Mouse (Mus musculus) midbrain, embryonic 12.5 days (tissue): Measurements from ENCODE around the gene Snph. TPM values are rescaled to one million over a fixed set of nuclear protein-coding genes. Genes with fewer than 3 reads are reported as not detected.

Experiments used
- ATAC-seq: fragments of 200-750 bp; cut with Nextera tagmentation; 2 replicates; pipeline ENCODE4 v1.8.0; 2017; ENCODE audit warnings: low read depth, moderate TSS enrichment, moderate library complexity; ENCODE audit not compliant: low FRiP score
- H3K27ac ChIP-seq: fragments of 300-500 bp; sonication (generic); replicated peaks from 2 replicates; pipeline ENCODE4 v1.5.1; 2016; ENCODE audit warnings: mild to moderate bottlenecking
- H3K27me3 ChIP-seq: fragments of 300-500 bp; sonication (generic); 2 replicates; pipeline ENCODE4 v1.6.1; 2016; ENCODE audit warnings: mild to moderate bottlenecking
- H3K36me3 ChIP-seq: fragments of 300-500 bp; sonication (generic); 2 replicates; pipeline ENCODE4 v1.6.1; 2016
- H3K4me1 ChIP-seq: fragments of 300-500 bp; sonication (generic); 2 replicates; pipeline ENCODE4 v1.6.1; 2016
- H3K4me2 ChIP-seq: fragments of 300-500 bp; sonication (generic); replicated peaks from 2 replicates; pipeline ENCODE4 v1.6.1; 2016; ENCODE audit warnings: mild to moderate bottlenecking, moderate library complexity
- H3K4me3 ChIP-seq: fragments of 300-500 bp; sonication (generic); 2 replicates; pipeline ENCODE4 v1.5.1; 2016; ENCODE audit warnings: mild to moderate bottlenecking
- H3K9ac ChIP-seq: fragments of 300-500 bp; sonication (generic); replicated peaks from 2 replicates; pipeline ENCODE4 v1.6.1; 2016; ENCODE audit warnings: mild to moderate bottlenecking, moderate library complexity
- H3K9me3 ChIP-seq: fragments of 300-500 bp; sonication (generic); 2 replicates; pipeline ENCODE4 v1.6.1; 2016; ENCODE audit warnings: mild to moderate bottlenecking
- WGBS: fragments of 180-500 bp; shearing (Covaris S2); methylation state at CpG from one replicate; pipeline ENCODE4 v1.1.7; 2016; 5-methylcytosine and 5-hydroxymethylcytosine counted together
- polyA plus RNA-seq: library from polyadenylated mRNA; unstranded; fragments of >200 nt; fragmentation: Nextera tagmentation; extraction: Ambion mirVana; gene quantifications from 2 replicates; pipeline ENCODE4 v1.2.1, GENCODE M21; 2016

Snph gene
- polyA plus RNA-seq, 1 experiment from 2014 or later = 5.5 TPM

DNA sequence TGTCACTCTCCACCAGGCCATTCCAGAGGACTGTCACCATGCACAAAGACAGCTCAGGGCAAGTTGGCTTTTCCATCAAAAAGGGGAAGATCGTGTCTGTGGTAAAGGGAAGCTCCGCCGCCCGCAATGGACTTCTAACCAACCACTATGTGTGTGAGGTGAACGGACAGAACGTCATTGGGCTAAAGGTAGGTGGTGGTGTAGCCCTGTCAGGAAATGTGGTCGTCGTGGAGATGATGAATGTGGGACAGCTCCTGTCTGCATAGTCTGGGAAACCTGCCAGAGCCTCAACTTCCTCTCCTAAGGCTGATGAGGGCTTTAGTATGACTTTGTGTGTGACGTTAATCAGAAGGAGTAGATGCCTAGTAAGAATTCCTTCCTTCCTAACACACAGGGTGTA is 45.1 kb downstream of the Snph start:
- Histone ChIP-seq H3K36me3 (no peaks in the 10 kb centered on the region), H3K9me3 (no peaks in the 10 kb centered on the region), H3K27ac (no peak overlapping the region), H3K4me2 (no peak overlapping the region), H3K27me3 (no peaks in the 10 kb centered on the region; the same call in 1 of the 2 replicates), H3K4me1 (no peaks in the 10 kb centered on the region), H3K4me3 (no peak overlapping the region), H3K9ac (no peak overlapping the region)
- WGBS = 84% methylated on average over 9 of the region's 9 CpGs
- ATAC-seq = no peak

- no peak for ATAC-seq
- Histone ChIP-seq H3K4me2 (no peak overlapping the region), H3K4me1 (no peaks in the 10 kb centered on the region), H3K27ac (no peak overlapping the region), H3K9me3 (no peaks in the 10 kb centered on the region), H3K27me3 (no peaks in the 10 kb centered on the region; the same call in 1 of the 2 replicates), H3K9ac (no peak overlapping the region), H3K36me3 (no peaks in the 10 kb centered on the region), H3K4me3 (no peak overlapping the region)
- WGBS = 92% methylated on average over 1 of the region's 1 CpGs
Observed at GRCm38 (mm10) chr2:151586807-151587206, 45.6 kb downstream of the Snph start.

DNA sequence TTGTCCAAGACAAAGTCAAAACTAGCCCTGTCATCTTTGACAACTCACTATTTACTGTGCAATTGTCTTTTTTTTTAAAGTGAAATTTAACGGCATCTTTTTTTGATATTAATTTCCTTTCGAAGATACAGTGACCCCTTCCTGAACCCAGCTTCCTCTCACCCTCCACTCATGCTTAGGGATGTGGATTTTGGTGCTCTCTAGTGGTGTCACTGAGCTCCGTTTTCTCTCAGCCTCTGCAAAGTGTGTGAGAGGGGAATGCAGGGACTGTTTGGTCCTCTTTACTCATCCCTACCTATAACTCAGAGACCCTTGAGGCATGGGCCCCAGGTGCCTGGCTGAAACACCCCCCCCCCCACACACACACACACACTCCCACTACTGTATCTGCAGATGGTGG is 46.5 kb downstream of the Snph start:
- WGBS = 66% methylated on average over 3 of the region's 3 CpGs
- ATAC-seq = no peak
- no peak overlapping the region for H3K27ac ChIP-seq

GRCm38 (mm10) chr2:151580945-151581344 is 51.4 kb downstream of the Snph start:
- H3K27ac ChIP-seq = no peak overlapping the region
- H3K4me2 ChIP-seq = no peak overlapping the region
- no peaks in the 10 kb centered on the region for H3K9me3 ChIP-seq
- H3K4me1 ChIP-seq = peaks cover 7% of the 10 kb centered on the region
- H3K36me3 ChIP-seq = no peaks in the 10 kb centered on the region
- no peak overlapping the region for H3K4me3 ChIP-seq
- no peak for ATAC-seq
- H3K9ac ChIP-seq = no peak overlapping the region
- 57% methylated on average over 1 of the region's 1 CpGs for WGBS
- H3K27me3 ChIP-seq = peaks cover 5% of the 10 kb centered on the region

More for the DNA sequence above, 46.5 kb downstream of the Snph start:
- Histone ChIP-seq H3K9me3 (no peaks in the 10 kb centered on the region), H3K9ac (no peak overlapping the region), H3K36me3 (no peaks in the 10 kb centered on the region), H3K4me2 (no peak overlapping the region), H3K4me3 (no peak overlapping the region), H3K4me1 (no peaks in the 10 kb centered on the region), H3K27me3 (no peaks in the 10 kb centered on the region)

DNA sequence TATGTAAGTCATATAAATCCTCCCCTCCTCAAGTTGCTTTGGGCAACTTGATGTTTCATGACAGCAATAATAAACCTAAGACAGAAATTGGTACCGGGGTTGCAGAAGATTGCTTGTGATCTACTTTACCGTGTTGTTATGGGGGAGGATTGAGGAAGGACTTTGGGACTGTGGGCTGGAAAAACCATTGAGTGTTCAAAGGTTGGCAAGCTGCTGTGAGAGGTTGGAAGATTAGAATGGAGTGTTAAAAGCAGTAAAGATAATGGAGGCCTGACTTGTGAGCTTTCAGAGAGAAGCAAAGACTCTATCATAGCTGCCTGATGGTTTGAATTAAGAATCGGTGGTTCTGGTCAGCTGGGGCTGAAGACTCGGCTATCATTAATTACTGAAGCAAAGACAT is 53.2 kb downstream of the Snph start:
- Histone ChIP-seq H3K27ac (no peak overlapping the region), H3K9ac (no peak overlapping the region), H3K9me3 (no peaks in the 10 kb centered on the region), H3K36me3 (no peaks in the 10 kb centered on the region), H3K4me2 (no peak overlapping the region), H3K4me1 (peaks cover 15% of the 10 kb centered on the region), H3K4me3 (no peak overlapping the region), H3K27me3 (peaks cover 9% of the 10 kb centered on the region)
- WGBS = 87% methylated on average over 4 of the region's 4 CpGs
- ATAC-seq = no peak

DNA sequence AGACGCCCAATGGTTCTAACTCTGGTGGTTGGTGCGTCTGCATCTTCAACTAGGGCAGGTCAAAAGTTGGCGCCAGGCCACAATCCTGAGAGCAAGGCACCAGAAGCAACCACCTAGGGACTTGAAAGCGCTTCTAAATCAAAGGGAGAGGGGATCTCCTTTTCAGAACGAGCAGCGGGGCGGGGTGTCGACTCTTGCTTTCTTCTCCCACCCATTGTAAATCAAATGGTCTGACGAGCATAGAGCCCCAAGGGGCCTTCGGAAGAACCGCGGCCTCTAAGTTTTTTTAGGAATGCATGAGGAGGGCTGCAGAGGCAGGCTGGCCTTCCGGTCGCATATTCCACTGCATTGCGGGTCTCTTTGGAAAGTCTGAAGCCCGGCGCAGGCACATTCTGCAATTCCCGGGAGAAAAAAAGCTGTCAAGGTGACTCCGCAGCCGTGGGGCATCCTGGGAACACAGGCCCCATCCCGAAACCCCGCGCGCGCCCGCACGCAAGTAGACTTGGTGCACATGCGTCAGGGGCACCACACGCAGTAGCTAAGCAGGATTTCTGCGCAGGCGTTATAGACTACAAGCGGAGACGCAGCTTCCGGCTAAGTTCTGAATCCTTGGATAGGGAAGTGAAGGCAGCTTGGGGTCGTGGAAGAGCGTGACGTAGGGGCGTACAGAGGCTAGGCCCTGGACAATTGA is 56.5 kb downstream of the Snph start:
- WGBS = under 1% methylated on average over 38 of the region's 38 CpGs
- Histone ChIP-seq H3K27me3 (peaks cover 9% of the 10 kb centered on the region), H3K4me1 (peaks cover 15% of the 10 kb centered on the region), H3K9ac (peak overlapping the region; percentile 57), H3K4me3 (peak overlapping the region; percentile 46), H3K27ac (peak overlapping the region; percentile 60), H3K4me2 (peak overlapping the region; percentile 76), H3K9me3 (no peaks in the 10 kb centered on the region), H3K36me3 (no peaks in the 10 kb centered on the region)
- peak; percentile 94 for ATAC-seq

DNA sequence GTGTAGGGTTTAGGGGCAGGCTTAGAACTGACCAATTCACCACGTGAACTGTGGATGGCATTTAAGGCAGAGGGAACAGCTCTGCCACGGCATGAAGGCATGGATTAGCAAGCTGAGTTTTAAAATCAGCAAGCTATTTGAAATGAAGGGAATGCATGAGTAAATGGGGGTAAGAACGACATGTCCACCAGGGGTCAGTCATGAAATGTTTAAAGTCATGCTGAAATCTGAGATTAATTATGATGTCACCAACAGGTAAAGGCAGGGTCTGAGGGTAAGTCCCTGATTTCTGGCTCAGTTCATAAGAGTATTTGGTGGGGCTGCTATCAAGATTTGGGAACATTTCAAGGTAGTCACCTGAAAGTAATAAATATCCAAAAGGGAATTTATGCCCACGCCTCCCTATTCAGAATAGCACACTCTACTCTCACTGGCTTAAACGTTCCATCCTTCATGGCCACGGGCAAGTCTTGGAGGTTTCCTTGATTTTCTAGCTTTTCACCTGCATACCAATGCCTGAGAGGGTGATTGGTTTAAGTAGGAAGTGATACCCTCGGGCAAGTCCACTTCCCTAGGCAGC is 57.2 kb downstream of the Snph start:
- peak overlapping the region; percentile 60; the same call in 1 of the 2 replicates for H3K27ac ChIP-seq
- H3K4me3 ChIP-seq = peak overlapping the region; percentile 46
- WGBS = 17% methylated on average over 7 of the region's 7 CpGs
- H3K27me3 ChIP-seq = peaks cover 9% of the 10 kb centered on the region
- H3K9ac ChIP-seq = peak overlapping the region; percentile 57
- no peaks in the 10 kb centered on the region for H3K9me3 ChIP-seq
- peaks cover 15% of the 10 kb centered on the region for H3K4me1 ChIP-seq
- no peaks in the 10 kb centered on the region for H3K36me3 ChIP-seq
- ATAC-seq = peak; percentile 28
- H3K4me2 ChIP-seq = peak overlapping the region; percentile 76

GRCm38 (mm10) chr2:151574607-151575006 is 57.8 kb downstream of the Snph start:
- Histone ChIP-seq H3K4me1 (peaks cover 15% of the 10 kb centered on the region), H3K9ac (no peak overlapping the region), H3K4me3 (no peak overlapping the region), H3K9me3 (no peaks in the 10 kb centered on the region), H3K36me3 (no peaks in the 10 kb centered on the region), H3K4me2 (no peak overlapping the region), H3K27ac (no peak overlapping the region), H3K27me3 (peaks cover 9% of the 10 kb centered on the region)
- ATAC-seq = no peak
- WGBS = 64% methylated on average over 5 of the region's 5 CpGs

DNA sequence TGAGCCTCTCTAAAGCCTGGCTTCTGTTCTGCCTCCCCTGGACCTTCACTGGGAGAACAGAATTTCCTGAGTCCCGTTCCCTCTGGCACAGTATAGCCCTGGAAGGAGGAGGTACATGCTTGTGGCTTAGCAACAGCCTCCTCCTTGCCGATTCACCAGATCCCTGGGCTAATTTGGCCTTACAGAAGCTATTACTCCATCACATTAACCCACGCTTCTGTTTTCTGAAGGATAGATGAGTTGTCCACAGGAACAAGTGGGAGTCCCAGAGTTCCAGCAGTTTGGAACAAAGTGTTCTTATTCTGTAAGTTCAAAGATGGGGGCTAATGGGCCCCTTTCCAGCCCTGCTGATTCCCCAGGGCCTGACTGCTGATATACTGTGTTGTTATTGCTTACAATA is 58.7 kb downstream of the Snph start:
- no peak overlapping the region for H3K4me3 ChIP-seq
- WGBS = 78% methylated on average over 3 of the region's 3 CpGs
- no peaks in the 10 kb centered on the region for H3K9me3 ChIP-seq
- ATAC-seq = no peak
- peaks cover 15% of the 10 kb centered on the region for H3K4me1 ChIP-seq
- no peaks in the 10 kb centered on the region for H3K36me3 ChIP-seq
- H3K4me2 ChIP-seq = no peak overlapping the region
- H3K27ac ChIP-seq = no peak overlapping the region
- H3K9ac ChIP-seq = no peak overlapping the region
- H3K27me3 ChIP-seq = peaks cover 9% of the 10 kb centered on the region

DNA sequence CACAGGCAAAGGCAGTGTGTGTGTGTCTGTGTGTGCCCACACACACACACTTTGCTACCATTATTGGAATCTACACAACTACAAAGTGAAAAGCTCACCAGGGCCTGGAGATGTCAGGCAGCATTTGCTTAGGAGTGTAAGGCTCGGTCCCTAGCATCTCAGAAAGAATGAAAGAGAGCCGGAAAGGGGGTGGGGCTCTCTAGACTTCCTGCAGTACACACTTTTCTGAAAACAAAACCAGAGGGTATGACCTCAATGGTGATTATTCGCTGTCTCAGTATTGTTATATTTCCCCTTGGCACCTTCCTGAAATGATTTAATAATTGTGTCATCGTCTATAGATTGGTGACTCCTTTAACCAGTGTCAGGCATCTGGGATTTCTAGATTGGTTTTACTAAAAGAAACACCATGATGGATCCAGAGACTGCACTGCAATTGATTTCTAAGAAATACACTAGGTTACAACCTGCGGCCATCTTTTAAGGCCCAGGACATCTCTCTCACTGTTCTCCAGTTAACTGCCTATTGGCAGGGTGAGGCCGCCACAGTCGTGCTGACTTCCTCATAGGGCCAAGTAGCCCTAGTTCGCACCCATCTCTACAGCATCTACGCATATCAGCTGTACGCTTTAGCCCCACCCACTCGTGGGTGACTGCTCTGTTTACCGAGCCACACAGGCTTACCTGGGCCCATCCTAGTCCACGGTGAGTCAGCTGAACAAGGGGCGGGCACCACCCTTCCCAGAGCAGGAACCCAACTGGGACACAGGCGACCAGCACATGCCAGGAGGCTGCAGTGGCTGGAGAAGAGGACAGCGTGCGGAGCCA is 60.3 kb downstream of the Snph start, which contains the start of gene Sdcbp2:
Sdcbp2 (plus strand) TSS at position 750 of the 828 bp plus-strand sequence.
- H3K4me1 ChIP-seq = peaks cover 15% of the 10 kb centered on the region
- no peaks in the 10 kb centered on the region for H3K36me3 ChIP-seq
- H3K4me3 ChIP-seq = no peak within 1 kb of the TSS
- ATAC-seq = no peak
- WGBS = 75% methylated on average over 17 of the region's 17 CpGs
- H3K4me2 ChIP-seq = no peak within 1 kb of the TSS
- H3K9ac ChIP-seq = no peak within 1 kb of the TSS
- H3K27me3 ChIP-seq = 0 out of 2 replicates have a peak, but pooled peaks cover 4% of the 10 kb centered on the region
- H3K9me3 ChIP-seq = no peaks in the 10 kb centered on the region
- H3K27ac ChIP-seq = no peak within 1 kb of the TSS

DNA sequence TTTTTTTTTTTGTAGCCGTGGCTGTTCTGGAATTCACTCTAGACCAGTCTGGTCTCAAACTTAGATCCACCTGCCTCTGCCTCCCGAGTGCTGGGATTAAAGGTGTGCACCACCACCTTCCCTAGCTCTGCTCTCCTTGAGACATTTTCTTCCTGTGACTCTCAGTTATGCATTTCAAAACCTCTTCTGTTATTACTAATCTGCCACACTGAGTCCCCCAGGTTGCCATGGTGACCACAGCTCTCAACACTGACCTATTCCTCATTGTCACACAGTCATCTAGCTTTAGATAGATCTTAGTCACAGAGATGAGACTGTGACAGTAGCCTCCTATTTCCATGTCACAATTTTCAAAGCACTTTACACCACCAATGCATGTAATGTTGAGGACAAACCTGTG is 62.9 kb downstream of the Snph start:
- Histone ChIP-seq H3K27ac (no peak overlapping the region), H3K9me3 (no peaks in the 10 kb centered on the region), H3K4me3 (no peak overlapping the region), H3K36me3 (peaks cover 6% of the 10 kb centered on the region), H3K4me2 (no peak overlapping the region), H3K27me3 (no peaks in the 10 kb centered on the region), H3K4me1 (no peaks in the 10 kb centered on the region), H3K9ac (no peak overlapping the region)
- ATAC-seq = no peak
- 92% methylated on average over 2 of the region's 2 CpGs for WGBS

GRCm38 (mm10) chr2:151566856-151567255 is 65.5 kb downstream of the Snph start:
- Histone ChIP-seq H3K4me1 (no peaks in the 10 kb centered on the region), H3K9me3 (no peaks in the 10 kb centered on the region), H3K36me3 (peaks cover 25% of the 10 kb centered on the region), H3K27ac (no peak overlapping the region), H3K4me2 (no peak overlapping the region), H3K4me3 (no peak overlapping the region), H3K27me3 (no peaks in the 10 kb centered on the region), H3K9ac (no peak overlapping the region)
- ATAC-seq = no peak
- WGBS = 90% methylated on average over 6 of the region's 6 CpGs
